Mouse (Mus musculus) limb, embryonic 13.5 days (tissue): ENCODE data around the gene Med27. TPM values are rescaled to one million over a fixed set of nuclear protein-coding genes. Genes with fewer than 3 reads are reported as not detected.

ENCODE experiments used
- ATAC-seq: fragments of 200-750 bp; cut with Nextera tagmentation; 2 replicates; pipeline ENCODE4 v1.8.0; 2017; ENCODE audit warnings: low read depth, moderate number of reproducible peaks, moderate TSS enrichment; ENCODE audit not compliant: low FRiP score
- H3K27ac ChIP-seq: fragments of 300-500 bp; sonication (generic); 2 replicates; pipeline ENCODE4 v1.5.1; 2015; ENCODE audit warnings: inconsistent platforms, mild to moderate bottlenecking, moderate library complexity
- H3K27me3 ChIP-seq: fragments of 300-500 bp; sonication (generic); 2 replicates; pipeline ENCODE4 v1.6.1; 2015; ENCODE audit warnings: mild to moderate bottlenecking, inconsistent platforms
- H3K36me3 ChIP-seq: fragments of 300-500 bp; sonication (generic); 2 replicates; pipeline ENCODE4 v1.6.1; 2015; ENCODE audit warnings: inconsistent platforms, mild to moderate bottlenecking, moderate library complexity
- H3K4me1 ChIP-seq: fragments of 300-500 bp; sonication (generic); 2 replicates; pipeline ENCODE4 v1.6.1; 2015; ENCODE audit warnings: inconsistent platforms
- H3K4me2 ChIP-seq: fragments of 300-500 bp; sonication (generic); replicated peaks from 2 replicates; pipeline ENCODE4 v1.6.1; 2015; ENCODE audit warnings: inconsistent platforms, mild to moderate bottlenecking, moderate library complexity
- H3K4me3 ChIP-seq: fragments of 300-500 bp; sonication (generic); 2 replicates; pipeline ENCODE4 v1.5.1; 2015; ENCODE audit warnings: moderate library complexity, mild to moderate bottlenecking, inconsistent platforms
- H3K9ac ChIP-seq: fragments of 300-500 bp; sonication (generic); 2 replicates; pipeline ENCODE4 v1.6.1; 2015; ENCODE audit warnings: mild to moderate bottlenecking, inconsistent platforms
- H3K9me3 ChIP-seq: fragments of 300-500 bp; sonication (generic); 2 replicates; pipeline ENCODE4 v1.6.1; 2016; ENCODE audit warnings: inconsistent platforms
- WGBS: fragments of 180-500 bp; shearing (Covaris S2); methylation state at CpG from one replicate; pipeline ENCODE4 v1.1.7; 2015; 5-methylcytosine and 5-hydroxymethylcytosine counted together
- polyA plus RNA-seq: library from polyadenylated mRNA; unstranded; fragments of >200 nt; fragmentation: Nextera tagmentation; extraction: Ambion mirVana; gene quantifications from 2 replicates; pipeline ENCODE4 v1.2.1, GENCODE M21; 2015

Gene Med27
- polyA plus RNA-seq, 1 experiment from 2014 or later = 55.6 TPM

- Histone ChIP-seq H3K27me3 (no peaks in the 10 kb centered on the region), H3K4me1 (peaks cover 16% of the 10 kb centered on the region), H3K9me3 (no peaks in the 10 kb centered on the region), H3K36me3 (peaks cover 4% of the 10 kb centered on the region; the same call in 1 of the 2 replicates), H3K4me3 (no peak overlapping the region), H3K4me2 (no peak overlapping the region), H3K27ac (no peak overlapping the region), H3K9ac (no peak overlapping the region)
- ATAC-seq = no peak
- 32% methylated on average over 5 of the region's 5 CpGs for WGBS
These were observed 72.8 kb downstream of the Med27 start for GRCm38 (mm10) chr2:29419434-29419833.

GRCm38 (mm10) chr2:29419946-29420345, 73.3 kb downstream of the Med27 start:
- H3K9ac ChIP-seq = no peak overlapping the region
- no peak overlapping the region for H3K4me2 ChIP-seq
- no peak overlapping the region for H3K27ac ChIP-seq
- no peak overlapping the region for H3K4me3 ChIP-seq
- no peak for ATAC-seq
- H3K4me1 ChIP-seq = peaks cover 16% of the 10 kb centered on the region
- no peaks in the 10 kb centered on the region for H3K27me3 ChIP-seq
- 51% methylated on average over 5 of the region's 5 CpGs for WGBS
- no peaks in the 10 kb centered on the region for H3K9me3 ChIP-seq
- no peaks in the 10 kb centered on the region; the same call in 1 of the 2 replicates for H3K36me3 ChIP-seq

- Histone ChIP-seq H3K4me3 (no peak overlapping the region), H3K27me3 (no peaks in the 10 kb centered on the region), H3K4me2 (no peak overlapping the region), H3K9me3 (no peaks in the 10 kb centered on the region), H3K27ac (no peak overlapping the region), H3K36me3 (no peaks in the 10 kb centered on the region), H3K9ac (no peak overlapping the region), H3K4me1 (peaks cover 16% of the 10 kb centered on the region)
- no peak for ATAC-seq
- 72% methylated on average over 10 of the region's 10 CpGs for WGBS
These were observed 75.7 kb downstream of the Med27 start for GRCm38 (mm10) chr2:29422126-29422840.

GRCm38 (mm10) chr2:29423059-29423458, 76.4 kb downstream of the Med27 start:
- Histone ChIP-seq H3K27ac (no peak overlapping the region), H3K4me1 (peaks cover 16% of the 10 kb centered on the region), H3K9ac (no peak overlapping the region), H3K9me3 (no peaks in the 10 kb centered on the region), H3K27me3 (no peaks in the 10 kb centered on the region), H3K36me3 (no peaks in the 10 kb centered on the region), H3K4me3 (no peak overlapping the region), H3K4me2 (no peak overlapping the region)
- ATAC-seq = no peak
- 82% methylated on average over 3 of the region's 3 CpGs for WGBS

- Histone ChIP-seq H3K9me3 (no peaks in the 10 kb centered on the region), H3K27me3 (no peaks in the 10 kb centered on the region), H3K9ac (no peak overlapping the region), H3K27ac (no peak overlapping the region), H3K4me2 (no peak overlapping the region), H3K36me3 (no peaks in the 10 kb centered on the region), H3K4me3 (no peak overlapping the region), H3K4me1 (no peaks in the 10 kb centered on the region)
- 88% methylated on average over 2 of the region's 2 CpGs for WGBS
- ATAC-seq = no peak
These were observed 78.8 kb downstream of the Med27 start for GRCm38 (mm10) chr2:29425386-29425785.

- H3K4me2 ChIP-seq = no peak overlapping the region
- H3K4me3 ChIP-seq = no peak overlapping the region
- no peak overlapping the region for H3K27ac ChIP-seq
- no peaks in the 10 kb centered on the region for H3K36me3 ChIP-seq
- no peak for ATAC-seq
- 74% methylated on average over 3 of the region's 3 CpGs for WGBS
- H3K27me3 ChIP-seq = no peaks in the 10 kb centered on the region
- no peak overlapping the region for H3K9ac ChIP-seq
- no peaks in the 10 kb centered on the region for H3K4me1 ChIP-seq
- H3K9me3 ChIP-seq = no peaks in the 10 kb centered on the region
These were observed 80.1 kb downstream of the Med27 start for GRCm38 (mm10) chr2:29426684-29427083.

GRCm38 (mm10) chr2:29432565-29432964, 85.9 kb downstream of the Med27 start:
- H3K4me2 ChIP-seq = no peak overlapping the region
- H3K27ac ChIP-seq = no peak overlapping the region
- no peaks in the 10 kb centered on the region for H3K4me1 ChIP-seq
- 77% methylated on average over 5 of the region's 5 CpGs for WGBS
- H3K4me3 ChIP-seq = no peak overlapping the region
- H3K36me3 ChIP-seq = no peaks in the 10 kb centered on the region
- no peak for ATAC-seq
- H3K9ac ChIP-seq = no peak overlapping the region
- no peaks in the 10 kb centered on the region for H3K9me3 ChIP-seq
- no peaks in the 10 kb centered on the region for H3K27me3 ChIP-seq

GRCm38 (mm10) chr2:29436376-29436775, 89.8 kb downstream of the Med27 start:
- 86% methylated on average over 6 of the region's 6 CpGs for WGBS
- no peaks in the 10 kb centered on the region for H3K36me3 ChIP-seq
- H3K4me3 ChIP-seq = no peak overlapping the region
- no peaks in the 10 kb centered on the region for H3K27me3 ChIP-seq
- H3K9ac ChIP-seq = no peak overlapping the region
- H3K4me1 ChIP-seq = peaks cover 2% of the 10 kb centered on the region; the same call in 1 of the 2 replicates
- no peak overlapping the region for H3K27ac ChIP-seq
- no peak overlapping the region for H3K4me2 ChIP-seq
- no peak for ATAC-seq
- no peaks in the 10 kb centered on the region for H3K9me3 ChIP-seq

GRCm38 (mm10) chr2:29437111-29437510, 90.5 kb downstream of the Med27 start:
- H3K4me1 ChIP-seq = peaks cover 2% of the 10 kb centered on the region; the same call in 1 of the 2 replicates
- H3K9ac ChIP-seq = no peak overlapping the region
- no peak overlapping the region for H3K27ac ChIP-seq
- no peak overlapping the region for H3K4me3 ChIP-seq
- ATAC-seq = no peak
- H3K36me3 ChIP-seq = no peaks in the 10 kb centered on the region
- WGBS = 79% methylated on average over 5 of the region's 5 CpGs
- H3K9me3 ChIP-seq = no peaks in the 10 kb centered on the region
- no peak overlapping the region for H3K4me2 ChIP-seq
- H3K27me3 ChIP-seq = no peaks in the 10 kb centered on the region

GRCm38 (mm10) chr2:29437861-29438529, 91.4 kb downstream of the Med27 start:
- WGBS = 88% methylated on average over 4 of the region's 4 CpGs
- Histone ChIP-seq H3K27me3 (no peaks in the 10 kb centered on the region), H3K9ac (no peak overlapping the region), H3K27ac (no peak overlapping the region), H3K4me1 (peaks cover 2% of the 10 kb centered on the region; the same call in 1 of the 2 replicates), H3K4me2 (no peak overlapping the region), H3K36me3 (no peaks in the 10 kb centered on the region), H3K4me3 (no peak overlapping the region), H3K9me3 (no peaks in the 10 kb centered on the region)
- ATAC-seq = no peak

GRCm38 (mm10) chr2:29438530-29438862, 91.9 kb downstream of the Med27 start:
- ATAC-seq = no peak
- WGBS = 71% methylated on average over 5 of the region's 5 CpGs

GRCm38 (mm10) chr2:29438986-29439385, 92.4 kb downstream of the Med27 start:
- H3K4me2 ChIP-seq = no peak overlapping the region
- H3K4me3 ChIP-seq = no peak overlapping the region
- no peak overlapping the region for H3K27ac ChIP-seq
- no peak for ATAC-seq
- H3K9me3 ChIP-seq = no peaks in the 10 kb centered on the region
- WGBS = 72% methylated on average over 1 of the region's 1 CpGs
- no peaks in the 10 kb centered on the region for H3K27me3 ChIP-seq
- H3K36me3 ChIP-seq = no peaks in the 10 kb centered on the region
- peaks cover 2% of the 10 kb centered on the region; the same call in 1 of the 2 replicates for H3K4me1 ChIP-seq
- H3K9ac ChIP-seq = no peak overlapping the region

More at GRCm38 (mm10) chr2:29438530-29438862, 91.9 kb downstream of the Med27 start:
- H3K9ac ChIP-seq = no peak overlapping the region
- H3K27ac ChIP-seq = no peak overlapping the region
- H3K27me3 ChIP-seq = no peaks in the 10 kb centered on the region
- H3K36me3 ChIP-seq = no peaks in the 10 kb centered on the region
- no peaks in the 10 kb centered on the region for H3K9me3 ChIP-seq
- peaks cover 2% of the 10 kb centered on the region; the same call in 1 of the 2 replicates for H3K4me1 ChIP-seq
- H3K4me2 ChIP-seq = no peak overlapping the region
- no peak overlapping the region for H3K4me3 ChIP-seq
